Mouse (Mus musculus) kidney, adult 2 months (tissue): ENCODE results near the gene Catsper4.

Experiments used
- CTCF ChIP-seq: fragments of 200-500 bp; conservative IDR thresholded peaks from 2 replicates; pipeline ENCODE4 v1.5.1; 2011; ENCODE audit warnings: low read depth, mild to moderate bottlenecking, control low read depth, low read length, moderate library complexity, mixed read lengths; ENCODE audit not compliant: insufficient read depth, insufficient read length
- POLR2A ChIP-seq: fragments of 200-500 bp; IDR thresholded peaks from one replicate; pipeline ENCODE4 v1.6.1; 2011; ENCODE audit warnings: low read depth, low read length, control low read depth

DNA sequence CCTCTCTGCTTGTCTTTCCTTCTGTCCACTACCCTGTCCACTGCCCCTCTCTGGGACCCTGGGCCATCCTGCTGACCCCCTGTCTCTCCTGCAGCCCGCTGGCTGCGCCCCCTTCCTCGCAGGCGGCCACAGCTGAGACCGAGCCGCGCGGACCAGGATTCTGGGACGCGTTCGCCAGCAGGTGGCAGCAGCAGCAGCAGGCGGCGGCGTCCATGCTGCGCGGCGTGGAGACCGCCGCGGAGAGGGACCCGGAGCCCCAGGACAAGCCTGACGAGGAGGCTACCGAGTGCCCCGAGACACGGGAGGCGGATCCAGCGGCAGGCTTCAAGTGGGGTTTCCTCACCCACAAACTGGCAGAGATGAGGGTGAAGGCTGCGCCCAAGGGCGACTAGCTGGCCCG is 22.5 kb upstream of the Catsper4 start:
- TF ChIP-seq POLR2A (no peak), CTCF (peak; percentile 62)
